Mouse (Mus musculus) forebrain, postnatal 0 days (tissue): Measurements from ENCODE around the gene Nubp1. TPM values are rescaled to one million over a fixed set of nuclear protein-coding genes. Genes with fewer than 3 reads are reported as not detected.

Experiments used
- ATAC-seq: fragments of 200-750 bp; cut with Nextera tagmentation; 2 replicates; pipeline ENCODE4 v1.8.0; 2017; ENCODE audit warnings: mild to moderate bottlenecking, moderate library complexity
- DNase-seq: peaks from one replicate; pipeline ENCODE4 v3.0.0-alpha.2; 2015
- H3K27ac ChIP-seq: fragments of 300-500 bp; sonication (generic); 2 replicates; pipeline ENCODE4 v1.5.1; 2014; ENCODE audit warnings: low read depth, mild to moderate bottlenecking, antibody characterized with exemption, low read length, moderate library complexity, mixed read lengths
- H3K27me3 ChIP-seq: fragments of 300-500 bp; sonication (generic); 2 replicates; pipeline ENCODE4 v1.6.1; 2014; ENCODE audit warnings: mild to moderate bottlenecking, low read length, mixed read lengths; ENCODE audit not compliant: insufficient read depth
- H3K36me3 ChIP-seq: fragments of 300-500 bp; sonication (generic); 2 replicates; pipeline ENCODE4 v1.6.1; 2014; ENCODE audit warnings: mild to moderate bottlenecking, moderate library complexity; ENCODE audit not compliant: insufficient read depth
- H3K4me1 ChIP-seq: fragments of 300-500 bp; sonication (generic); 2 replicates; pipeline ENCODE4 v1.6.1; 2014; ENCODE audit warnings: antibody characterized with exemption; ENCODE audit not compliant: insufficient read depth
- H3K4me2 ChIP-seq: fragments of 300-500 bp; sonication (generic); 2 replicates; pipeline ENCODE4 v1.6.1; 2014; ENCODE audit warnings: low read depth, mild to moderate bottlenecking, moderate library complexity
- H3K4me3 ChIP-seq: fragments of 300-500 bp; sonication (generic); 2 replicates; pipeline ENCODE4 v1.5.1; 2014; ENCODE audit warnings: low read depth, low read length, mixed read lengths
- H3K9ac ChIP-seq: fragments of 300-500 bp; sonication (generic); 2 replicates; pipeline ENCODE4 v1.6.1; 2014; ENCODE audit warnings: mild to moderate bottlenecking
- H3K9me3 ChIP-seq: fragments of 300-500 bp; sonication (generic); 2 replicates; pipeline ENCODE4 v1.6.1; 2016; ENCODE audit warnings: low read length
- CTCF ChIP-seq: sonication (generic); IDR thresholded peaks from 2 replicates; pipeline ENCODE4 v1.5.1; 2016; ENCODE audit warnings: antibody characterized with exemption, control low read depth, low read depth
- WGBS: fragments of 180-500 bp; shearing (Covaris S2); extraction: QIAGEN DNeasy Blood & Tissue Kit; methylation state at CpG from one replicate; pipeline ENCODE4 v1.1.7; 2014; 5-methylcytosine and 5-hydroxymethylcytosine counted together
- polyA plus RNA-seq: library from polyadenylated mRNA; unstranded; fragments of >200 nt; fragmentation: Nextera tagmentation; extraction: Ambion mirVana; gene quantifications from 2 replicates; pipeline ENCODE4 v1.2.1, GENCODE M21; 2015
- total RNA-seq: library from RNA; depleted of rRNA; stranded (reverse); fragments of >200 nt; gene quantifications from 2 replicates; pipeline ENCODE4 v1.2.3, GENCODE M21; 2014; rRNA removed

Gene Nubp1
- total and polyA plus RNA-seq, 2 experiments from 2014 or later: 32.2 to 34.5 TPM

GRCm38 (mm10) chr16:10467391-10468107 lies 55.8 kb downstream of the Nubp1 start:
- no peaks in the 10 kb centered on the region for H3K4me1 ChIP-seq
- no peaks in the 10 kb centered on the region for H3K27me3 ChIP-seq
- H3K36me3 ChIP-seq: no peaks in the 10 kb centered on the region
- H3K9ac ChIP-seq: no peak overlapping the region
- H3K9me3 ChIP-seq: no peaks in the 10 kb centered on the region
- no peak for TF ChIP-seq CTCF
- ATAC-seq (no peak), DNase-seq (no peak)
- no peak overlapping the region for H3K27ac ChIP-seq
- H3K4me3 ChIP-seq: no peak overlapping the region
- H3K4me2 ChIP-seq: no peak overlapping the region
- WGBS: 24% methylated on average over 11 of the region's 11 CpGs

- Histone ChIP-seq H3K4me1 (no peaks in the 10 kb centered on the region), H3K4me3 (no peak overlapping the region), H3K27me3 (no peaks in the 10 kb centered on the region), H3K9me3 (no peaks in the 10 kb centered on the region), H3K36me3 (no peaks in the 10 kb centered on the region), H3K4me2 (no peak overlapping the region), H3K9ac (no peak overlapping the region), H3K27ac (no peak overlapping the region)
- ATAC-seq: peak; percentile 87
- 63% methylated on average over 1 of the region's 1 CpGs for WGBS
- no peak for TF ChIP-seq CTCF
- peak; percentile 63 for DNase-seq
These were observed 56.5 kb downstream of the Nubp1 start for GRCm38 (mm10) chr16:10468201-10468600.

GRCm38 (mm10) chr16:10471950-10472349 lies 60.2 kb downstream of the Nubp1 start:
- Histone ChIP-seq H3K27me3 (no peaks in the 10 kb centered on the region), H3K9me3 (no peaks in the 10 kb centered on the region), H3K36me3 (no peaks in the 10 kb centered on the region), H3K4me2 (no peak overlapping the region), H3K4me3 (no peak overlapping the region), H3K4me1 (no peaks in the 10 kb centered on the region), H3K9ac (no peak overlapping the region), H3K27ac (no peak overlapping the region)
- no peak for TF ChIP-seq CTCF
- no peak for ATAC-seq
- no peak for DNase-seq
- WGBS: 93% methylated on average over 3 of the region's 3 CpGs

Other genes with a start within 250 kb of the Nubp1 start
- gene Rpl39l, start 241.7 kb upstream of the Nubp1 start, total RNA-seq: 0.46 and 1.4 TPM in 2 replicates
- gene Rpl39l, start 241.7 kb upstream of the Nubp1 start, polyA plus RNA-seq: 0.29 and 0.40 TPM in 2 replicates
- 0.38 and 0.46 TPM in 2 replicates for gene Atf7ip2, start 219.2 kb upstream of the Nubp1 start, total RNA-seq
- 0.16 and 0.22 TPM in 2 replicates for gene Atf7ip2, start 219.2 kb upstream of the Nubp1 start, polyA plus RNA-seq
- gene Emp2, start 98.0 kb upstream of the Nubp1 start, total RNA-seq: 11.3 and 12.1 TPM in 2 replicates
- gene Emp2, start 98.0 kb upstream of the Nubp1 start, polyA plus RNA-seq: 13.2 and 18.5 TPM in 2 replicates
- 3.9 and 5.4 TPM in 2 replicates for gene Tekt5, start 16.5 kb upstream of the Nubp1 start, total RNA-seq
- gene Tekt5, start 16.5 kb upstream of the Nubp1 start, polyA plus RNA-seq: 8.7 and 11.8 TPM in 2 replicates
- 61.9 and 78.1 TPM in 2 replicates for gene Tvp23a, start 35.4 kb downstream of the Nubp1 start, total RNA-seq
- gene Tvp23a, start 35.4 kb downstream of the Nubp1 start, polyA plus RNA-seq: 37.6 and 46.3 TPM in 2 replicates
- gene Ciita, start 68.1 kb downstream of the Nubp1 start, total RNA-seq: not detected in 2 replicates
- 0.06 and 0.10 TPM in 2 replicates for gene Ciita, start 68.1 kb downstream of the Nubp1 start, polyA plus RNA-seq
- gene Dexi, start 131.1 kb downstream of the Nubp1 start, total RNA-seq: 23.9 and 24.6 TPM in 2 replicates
- gene Dexi, start 131.1 kb downstream of the Nubp1 start, polyA plus RNA-seq: 16.1 and 16.2 TPM in 2 replicates
- 43.5 and 52.3 TPM in 2 replicates for gene Clec16a, start 133.4 kb downstream of the Nubp1 start, total RNA-seq
- gene Clec16a, start 133.4 kb downstream of the Nubp1 start, polyA plus RNA-seq: 47.6 and 65.8 TPM in 2 replicates